Mouse (Mus musculus): ENCODE results near the gene Dclre1c.

- no peak for TF ChIP-seq POLR2A (IDR thresholded peaks at IDR 0.05; ENCODE audit: borderline replicate concordance, extremely low read depth, insufficient read depth, insufficient read length, poor library complexity, severe bottlenecking)
- no peak for TF ChIP-seq CTCF (IDR thresholded peaks at IDR 0.05; ENCODE audit: borderline replicate concordance, extremely low read depth, insufficient read depth, insufficient read length)
Observed at GRCm38 (mm10) chr2:3499543-3499942, 75.6 kb downstream of the Dclre1c start.
